Mouse (Mus musculus): ENCODE results near the gene Tmem30b.

- no peak for TF ChIP-seq CTCF (IDR thresholded peaks at IDR 0.05)
- no peak for TF ChIP-seq EP300 (IDR thresholded peaks at IDR 0.05)
Measured at GRCm38 (mm10) chr12:73558525-73559195, 12.5 kb upstream of the Tmem30b start.

All from lung, postnatal 0 days (tissue).